Mouse (Mus musculus) C2C12 (cell line): ENCODE measurements around the gene Psmd3. TPM values are rescaled to one million over a fixed set of nuclear protein-coding genes. Genes with fewer than 3 reads are reported as not detected.
A peak's percentile ranks its signal among the peaks of the same experiment; 100 is the strongest.

Experiments
- H3K27me3 ChIP-seq: one replicate; pipeline ENCODE4 v1.6.1; 2011; ENCODE audit not compliant: control insufficient read depth, insufficient read depth, insufficient read length
- H3K36me3 ChIP-seq: one replicate; pipeline ENCODE4 v1.6.1; 2011; ENCODE audit not compliant: control insufficient read depth, insufficient read depth
- H3K4me3 ChIP-seq: one replicate; pipeline ENCODE4 v1.5.1; 2011; ENCODE audit warnings: mild to moderate bottlenecking, control low read depth; ENCODE audit not compliant: poor library complexity, insufficient read depth, severe bottlenecking
- H3K79me2 ChIP-seq: one replicate; pipeline ENCODE4 v1.6.1; 2011; ENCODE audit not compliant: control insufficient read depth, insufficient read depth
- H3K79me3 ChIP-seq: one replicate; pipeline ENCODE4 v1.6.1; 2011; ENCODE audit warnings: low read depth, control low read depth
- H3ac ChIP-seq: one replicate; pipeline ENCODE3; 2011; ENCODE audit warnings: low read depth; ENCODE audit not compliant: control insufficient read depth, insufficient read length
- CEBPB ChIP-seq: IDR thresholded peaks from one replicate; pipeline ENCODE4 v1.6.1; 2011; ENCODE audit warnings: low read depth, mild to moderate bottlenecking, control low read depth, moderate library complexity
- CTCF ChIP-seq: IDR thresholded peaks from one replicate; pipeline ENCODE4 v1.5.1; 2011; ENCODE audit not compliant: control insufficient read depth, insufficient read depth, insufficient read length
- FOSL1 ChIP-seq: IDR thresholded peaks from one replicate; pipeline ENCODE4 v1.8.0; 2011; ENCODE audit warnings: mild to moderate bottlenecking, low read length; ENCODE audit not compliant: poor library complexity, insufficient read depth, severe bottlenecking
- MAX ChIP-seq: IDR thresholded peaks from one replicate; pipeline ENCODE4 v1.6.1; 2011; ENCODE audit warnings: mild to moderate bottlenecking, control low read depth
- MYOD1 ChIP-seq: IDR thresholded peaks from one replicate; pipeline ENCODE4 v1.6.1; 2011; ENCODE audit warnings: low read depth; ENCODE audit not compliant: control insufficient read depth, insufficient read length
- MYOG ChIP-seq: IDR thresholded peaks from one replicate; pipeline ENCODE4 v1.6.1; 2011; ENCODE audit not compliant: control insufficient read depth, insufficient read length; ENCODE audit errors: extremely low read depth
- USF1 ChIP-seq: IDR thresholded peaks from one replicate; pipeline ENCODE4 v1.6.1; 2011; ENCODE audit warnings: low read depth, mild to moderate bottlenecking, control low read depth, moderate library complexity
- polyA plus RNA-seq: library from polyadenylated mRNA; unstranded; fragments of >200 nt; fragmentation: generic; extraction: Trizol; gene quantifications from one replicate; pipeline ENCODE4 v1.2.1, GENCODE M21; 2012; ENCODE audit warnings: missing spikeins

Psmd3 gene
- polyA plus RNA-seq, 1 experiment: 244 TPM

DNA sequence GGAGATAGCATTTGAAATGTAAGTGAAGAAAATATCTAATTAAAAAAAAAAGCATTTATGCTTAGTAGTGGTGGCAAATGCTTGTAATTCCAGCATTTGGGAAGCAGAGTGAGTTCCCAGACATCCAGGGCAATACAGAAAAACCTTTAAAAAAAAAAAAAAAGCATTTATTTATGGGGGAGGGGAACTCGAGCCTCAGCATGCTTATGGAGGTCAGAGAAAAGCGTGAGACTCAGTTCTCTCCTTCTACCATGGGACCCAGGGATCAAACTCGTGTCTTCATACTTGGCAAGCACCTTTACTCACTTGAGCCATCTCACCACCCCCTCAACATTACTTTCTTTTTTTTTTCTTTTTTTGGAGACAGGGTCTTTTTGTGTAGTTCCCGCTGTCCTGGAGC is 1.2 kb upstream of the Psmd3 start:
- Histone ChIP-seq H3K79me3 (peaks cover 35% of the 10 kb centered on the region), H3K4me3 (no peak overlapping the region), H3K79me2 (peaks cover 38% of the 10 kb centered on the region), H3K36me3 (peaks cover 21% of the 10 kb centered on the region), H3ac (no peak overlapping the region), H3K27me3 (no peaks in the 10 kb centered on the region)
- TF ChIP-seq CEBPB: no peak
- no peak for TF ChIP-seq MYOD1
- no peak for TF ChIP-seq USF1
- TF ChIP-seq MYOG: no peak
- no peak for TF ChIP-seq MAX
- no peak for TF ChIP-seq FOSL1
- TF ChIP-seq CTCF: no peak

DNA sequence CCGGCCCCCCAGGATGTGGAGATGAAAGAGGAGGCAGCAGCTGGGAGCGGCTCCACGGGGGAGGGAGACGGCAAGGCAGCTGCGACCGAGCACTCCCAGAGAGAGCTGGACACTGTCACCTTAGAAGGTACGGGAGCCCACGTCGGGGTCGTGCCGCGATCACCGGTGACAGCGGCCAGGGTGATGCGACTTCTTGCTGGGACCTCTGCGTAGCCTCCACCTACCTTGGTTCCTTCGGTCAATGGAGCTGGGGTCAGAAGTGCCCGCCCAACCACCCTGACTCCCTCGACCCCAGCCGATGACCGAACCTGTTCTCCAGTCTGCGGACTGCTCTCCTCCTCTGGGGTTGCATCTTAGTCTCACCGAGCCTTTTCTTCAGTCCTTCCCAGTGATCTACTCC is 457 bp downstream of the Psmd3 start:
- peaks cover 40% of the 10 kb centered on the region for H3K79me3 ChIP-seq
- TF ChIP-seq MYOG (no peak), FOSL1 (no peak), CTCF (no peak), MAX (no peak), CEBPB (no peak), MYOD1 (no peak), USF1 (no peak)
- peak overlapping the region; percentile 100 for H3K4me3 ChIP-seq
- H3ac ChIP-seq: peak overlapping the region; percentile 98
- peaks cover 52% of the 10 kb centered on the region for H3K79me2 ChIP-seq
- H3K27me3 ChIP-seq: no peaks in the 10 kb centered on the region
- peaks cover 38% of the 10 kb centered on the region for H3K36me3 ChIP-seq

DNA sequence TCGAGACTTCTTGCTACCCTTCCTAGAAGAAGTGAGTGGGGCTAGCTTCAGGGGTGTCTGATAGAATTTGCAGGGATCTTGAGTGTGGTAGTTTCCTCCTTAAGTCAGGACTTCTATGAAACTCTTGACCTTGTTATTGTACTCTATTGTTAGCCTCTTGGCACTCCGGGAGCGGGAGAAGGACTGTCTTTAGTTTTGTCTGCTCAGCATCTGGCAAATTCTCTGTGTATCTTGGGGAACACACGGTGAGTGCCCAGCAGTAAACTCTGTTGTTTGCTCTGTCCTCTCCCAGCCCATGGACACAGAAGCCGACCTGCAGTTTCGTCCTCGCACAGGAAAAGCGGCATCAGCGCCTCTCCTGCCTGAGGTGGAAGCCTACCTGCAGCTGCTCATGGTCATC is 3.3 kb downstream of the Psmd3 start:
- Histone ChIP-seq H3K79me3 (peaks cover 40% of the 10 kb centered on the region), H3K27me3 (no peaks in the 10 kb centered on the region), H3K4me3 (no peak overlapping the region), H3K36me3 (peaks cover 61% of the 10 kb centered on the region), H3ac (no peak overlapping the region), H3K79me2 (peaks cover 59% of the 10 kb centered on the region)
- TF ChIP-seq MAX (no peak), CEBPB (no peak), FOSL1 (no peak), MYOG (no peak), MYOD1 (no peak), USF1 (no peak)

DNA sequence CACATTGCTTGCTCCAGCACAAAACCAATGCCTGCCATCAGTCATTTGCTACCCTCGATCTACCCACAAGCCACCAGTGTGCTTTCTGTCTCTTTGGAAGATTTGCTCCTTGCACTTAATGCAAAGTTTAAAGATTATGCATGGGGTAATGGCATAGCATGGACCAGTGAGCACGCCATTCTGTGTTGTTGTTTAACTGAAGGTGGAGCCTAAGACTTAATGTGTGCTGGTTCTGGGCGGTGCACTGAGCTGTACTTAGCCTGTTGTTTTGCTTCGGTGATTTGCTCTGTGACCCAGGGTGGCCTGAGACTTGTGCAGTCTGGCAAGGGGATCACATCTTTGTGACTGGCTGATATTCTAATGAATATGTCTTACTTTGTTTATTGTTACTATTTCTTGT is 4.6 kb downstream of the Psmd3 start:
- Histone ChIP-seq H3K4me3 (no peak overlapping the region), H3ac (no peak overlapping the region), H3K79me2 (peaks cover 59% of the 10 kb centered on the region), H3K36me3 (peaks cover 74% of the 10 kb centered on the region), H3K79me3 (peaks cover 40% of the 10 kb centered on the region), H3K27me3 (no peaks in the 10 kb centered on the region)
- TF ChIP-seq USF1 (no peak), MYOG (no peak), MAX (no peak), FOSL1 (no peak), MYOD1 (no peak), CEBPB (no peak), CTCF (no peak)

DNA sequence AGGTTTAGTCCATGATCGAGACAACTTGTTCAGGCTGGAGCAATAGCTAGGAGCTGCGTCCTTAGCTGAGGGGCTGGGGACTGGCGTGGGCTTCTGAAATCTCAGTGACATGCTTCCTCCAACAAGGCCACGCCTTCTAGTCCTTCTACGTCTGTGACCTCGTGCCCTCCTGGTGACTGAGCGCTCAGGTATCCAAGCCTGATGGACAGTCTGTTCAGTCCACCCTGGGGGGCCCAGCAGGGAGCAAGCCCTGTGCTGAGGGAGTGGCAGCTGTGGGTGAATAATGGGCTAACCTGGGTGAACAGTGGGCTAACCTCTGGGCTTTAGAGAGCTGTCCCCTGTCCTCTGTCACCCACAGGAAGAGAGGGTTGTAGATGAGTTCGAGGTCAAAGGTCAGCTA is 5.7 kb downstream of the Psmd3 start:
- Histone ChIP-seq H3K27me3 (no peaks in the 10 kb centered on the region), H3K79me3 (peaks cover 35% of the 10 kb centered on the region), H3ac (no peak overlapping the region), H3K4me3 (no peak overlapping the region), H3K36me3 (peaks cover 84% of the 10 kb centered on the region), H3K79me2 (peaks cover 52% of the 10 kb centered on the region)
- no peak for TF ChIP-seq MYOG
- no peak for TF ChIP-seq FOSL1
- TF ChIP-seq CTCF: no peak
- no peak for TF ChIP-seq MAX
- TF ChIP-seq USF1: no peak
- TF ChIP-seq CEBPB: no peak
- no peak for TF ChIP-seq MYOD1

DNA sequence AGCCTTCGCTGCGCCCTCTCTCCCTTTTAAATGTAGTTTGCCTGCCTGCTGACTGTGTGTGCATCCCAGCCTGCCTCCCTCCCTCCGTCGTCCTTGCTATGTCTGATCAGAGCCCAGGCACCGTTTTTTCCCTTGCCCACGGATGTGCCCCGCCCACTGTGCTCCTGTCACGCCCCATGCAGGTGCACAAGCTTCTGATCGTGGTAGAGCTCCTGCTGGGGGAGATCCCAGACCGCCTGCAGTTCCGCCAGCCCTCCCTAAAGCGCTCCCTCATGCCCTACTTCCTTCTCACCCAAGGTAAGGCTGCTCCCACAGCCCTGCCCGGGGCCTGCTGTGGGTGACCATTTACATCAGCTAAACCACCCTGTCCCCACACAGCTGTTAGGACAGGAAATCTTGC is 10.8 kb downstream of the Psmd3 start:
- Histone ChIP-seq H3K79me2 (peaks cover 3% of the 10 kb centered on the region), H3K79me3 (no peaks in the 10 kb centered on the region), H3ac (no peak overlapping the region), H3K4me3 (no peak overlapping the region), H3K27me3 (no peaks in the 10 kb centered on the region), H3K36me3 (peaks cover 77% of the 10 kb centered on the region)
- TF ChIP-seq USF1 (no peak), MYOD1 (no peak), CEBPB (no peak), CTCF (no peak), MAX (no peak), FOSL1 (no peak)
